Mouse (Mus musculus): ENCODE measurements around the gene Pga5. TPM values are rescaled to one million over a fixed set of nuclear protein-coding genes. Genes with fewer than 3 reads are reported as not detected.

Gene Pga5
- polyA plus RNA-seq, 1 experiment from 2014 or later = not detected

DNA sequence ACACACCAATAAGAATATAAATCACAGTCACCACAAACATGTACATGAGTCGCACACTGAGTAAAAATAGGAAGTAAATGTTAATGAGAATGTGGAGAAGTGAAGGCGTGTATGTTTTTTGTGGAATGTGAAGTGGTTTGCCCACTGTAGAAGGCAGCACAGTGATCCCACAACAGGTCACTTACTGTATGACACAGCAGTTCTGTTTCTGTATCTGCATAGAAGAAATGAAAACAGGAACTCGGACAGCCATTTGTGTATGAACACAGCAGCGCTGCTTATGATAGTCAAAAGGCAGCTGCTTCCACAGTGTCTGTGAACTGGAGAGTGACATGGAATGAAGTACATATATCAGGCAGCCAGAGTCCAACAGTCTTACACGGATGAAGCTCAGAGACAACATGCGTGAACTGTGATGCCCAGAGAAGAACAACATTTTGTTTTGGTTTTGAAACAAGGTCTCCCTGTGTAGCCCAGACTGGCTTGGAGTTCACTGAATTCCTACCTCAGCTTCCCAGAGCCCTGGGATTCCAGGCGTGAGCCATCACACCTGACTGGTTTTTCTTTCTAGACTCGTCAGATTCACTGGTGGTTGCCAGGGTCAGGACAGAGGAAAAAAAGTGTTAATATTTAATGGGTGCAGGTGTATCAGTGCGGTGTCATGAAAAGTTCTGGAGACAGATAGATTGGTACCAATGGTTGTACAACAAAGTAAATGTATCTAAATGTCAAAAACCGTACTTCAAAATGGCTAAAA lies 16.2 kb upstream of the Pga5 start:
- no peaks in the 10 kb centered on the region for H3K27me3 ChIP-seq (ENCODE audit: control insufficient read depth, insufficient read depth, low read depth, low read length)
- no peaks in the 10 kb centered on the region for H3K9me3 ChIP-seq (ENCODE audit: control insufficient read depth, low read length)
- H3K4me1 ChIP-seq (replicated peaks; ENCODE audit: control insufficient read depth, insufficient read depth, low read length) = peaks cover 46% of the 10 kb centered on the region
- ATAC-seq (ENCODE audit: low read depth) = no peak
- no peaks in the 10 kb centered on the region for H3K36me3 ChIP-seq (ENCODE audit: control insufficient read depth, insufficient read depth, low read length)
- no peak overlapping the region for H3K9ac ChIP-seq (ENCODE audit: low read length)
- H3K4me2 ChIP-seq (ENCODE audit: low read depth, low read length) = no peak overlapping the region
- no peak overlapping the region for H3K4me3 ChIP-seq (ENCODE audit: low read length)
- no peak overlapping the region for H3K27ac ChIP-seq (ENCODE audit: low read length)
- WGBS = 74% methylated on average over 10 of the region's 10 CpGs

DNA sequence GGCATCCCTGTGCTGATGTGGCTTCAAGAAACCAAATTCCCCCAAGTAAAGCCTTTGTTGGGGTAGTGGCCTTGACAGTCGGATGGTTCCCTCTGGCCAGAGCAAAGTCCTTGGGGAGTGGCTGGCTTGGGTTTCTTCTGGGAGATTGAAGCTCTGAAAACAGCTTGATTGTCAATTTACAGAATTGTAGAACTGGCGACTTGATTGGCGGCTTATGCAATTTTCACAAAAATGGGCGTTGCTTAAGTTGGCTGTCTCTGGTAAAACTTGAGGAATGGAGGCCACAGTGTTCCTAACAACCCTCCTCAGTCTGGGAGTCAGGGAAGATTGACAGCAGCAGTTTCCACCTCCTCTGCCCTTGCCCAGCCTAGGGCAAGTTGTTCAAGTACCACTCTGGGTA lies 14.5 kb upstream of the Pga5 start:
- no peak overlapping the region for H3K27ac ChIP-seq (ENCODE audit: low read length)
- ATAC-seq (ENCODE audit: low read depth) = no peak
- peaks cover 35% of the 10 kb centered on the region for H3K4me1 ChIP-seq (replicated peaks; ENCODE audit: control insufficient read depth, insufficient read depth, low read length)
- 89% methylated on average over 4 of the region's 4 CpGs for WGBS
- H3K4me3 ChIP-seq (ENCODE audit: low read length) = no peak overlapping the region
- H3K4me2 ChIP-seq (ENCODE audit: low read depth, low read length) = no peak overlapping the region
- H3K27me3 ChIP-seq (ENCODE audit: control insufficient read depth, insufficient read depth, low read depth, low read length) = no peaks in the 10 kb centered on the region
- H3K9ac ChIP-seq (ENCODE audit: low read length) = no peak overlapping the region
- no peaks in the 10 kb centered on the region for H3K9me3 ChIP-seq (ENCODE audit: control insufficient read depth, low read length)
- H3K36me3 ChIP-seq (ENCODE audit: control insufficient read depth, insufficient read depth, low read length) = no peaks in the 10 kb centered on the region

DNA sequence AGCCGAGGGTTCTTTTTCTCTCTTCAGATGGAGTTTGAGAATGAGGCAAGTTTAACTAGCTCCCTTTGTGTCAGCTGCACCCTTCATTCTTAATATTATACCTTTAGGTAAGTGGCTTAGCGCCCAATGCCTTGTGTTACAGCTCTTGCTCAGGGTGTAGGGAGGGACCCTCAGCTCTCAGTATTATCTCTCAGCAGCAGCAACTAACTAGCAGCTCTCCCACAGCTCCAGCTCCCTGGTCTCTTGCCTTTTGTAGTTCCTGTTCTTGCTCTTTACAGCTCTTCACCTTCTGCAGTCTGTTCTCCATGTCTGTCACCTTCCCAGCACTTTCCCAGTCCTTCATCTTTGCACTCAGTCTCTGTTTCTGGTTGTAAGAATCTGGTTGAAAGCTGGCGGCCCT lies 13.8 kb upstream of the Pga5 start:
- no peak overlapping the region for H3K27ac ChIP-seq (ENCODE audit: low read length)
- no peak overlapping the region for H3K4me2 ChIP-seq (ENCODE audit: low read depth, low read length)
- H3K27me3 ChIP-seq (ENCODE audit: control insufficient read depth, insufficient read depth, low read depth, low read length) = no peaks in the 10 kb centered on the region
- 68% methylated on average over 3 of the region's 3 CpGs for WGBS
- no peaks in the 10 kb centered on the region for H3K9me3 ChIP-seq (ENCODE audit: control insufficient read depth, low read length)
- H3K9ac ChIP-seq (ENCODE audit: low read length) = no peak overlapping the region
- no peaks in the 10 kb centered on the region for H3K36me3 ChIP-seq (ENCODE audit: control insufficient read depth, insufficient read depth, low read length)
- H3K4me3 ChIP-seq (ENCODE audit: low read length) = no peak overlapping the region
- H3K4me1 ChIP-seq (replicated peaks; ENCODE audit: control insufficient read depth, insufficient read depth, low read length) = peaks cover 31% of the 10 kb centered on the region
- ATAC-seq (ENCODE audit: low read depth) = no peak

DNA sequence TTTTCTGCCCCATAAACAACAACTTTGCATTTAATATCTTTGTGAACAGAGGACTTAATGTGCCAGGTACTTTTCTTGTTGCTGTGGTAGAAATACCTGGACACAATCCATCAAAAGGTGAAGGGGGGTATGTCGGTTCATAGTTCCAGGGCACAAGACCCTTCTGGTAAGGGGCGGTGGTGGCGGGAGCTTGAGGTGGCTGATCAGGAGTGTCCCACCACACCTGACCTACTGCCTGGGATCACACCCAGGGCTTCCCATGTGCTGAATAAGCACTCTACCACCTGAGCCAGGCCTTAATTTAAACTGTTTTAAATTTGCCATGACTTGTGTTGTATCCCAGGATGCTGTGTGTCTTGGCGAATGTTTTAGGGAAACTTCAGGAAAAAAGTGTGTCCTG lies 13.2 kb upstream of the Pga5 start:
- Histone ChIP-seq H3K27ac (ENCODE audit: low read length) (no peak overlapping the region), H3K27me3 (ENCODE audit: control insufficient read depth, insufficient read depth, low read depth, low read length) (no peaks in the 10 kb centered on the region), H3K36me3 (ENCODE audit: control insufficient read depth, insufficient read depth, low read length) (no peaks in the 10 kb centered on the region), H3K4me3 (ENCODE audit: low read length) (no peak overlapping the region), H3K9me3 (ENCODE audit: control insufficient read depth, low read length) (no peaks in the 10 kb centered on the region), H3K4me1 (replicated peaks; ENCODE audit: control insufficient read depth, insufficient read depth, low read length) (peaks cover 29% of the 10 kb centered on the region), H3K4me2 (ENCODE audit: low read depth, low read length) (no peak overlapping the region), H3K9ac (ENCODE audit: low read length) (no peak overlapping the region)
- ATAC-seq (ENCODE audit: low read depth) = no peak
- WGBS = 90% methylated on average over 4 of the region's 4 CpGs

DNA sequence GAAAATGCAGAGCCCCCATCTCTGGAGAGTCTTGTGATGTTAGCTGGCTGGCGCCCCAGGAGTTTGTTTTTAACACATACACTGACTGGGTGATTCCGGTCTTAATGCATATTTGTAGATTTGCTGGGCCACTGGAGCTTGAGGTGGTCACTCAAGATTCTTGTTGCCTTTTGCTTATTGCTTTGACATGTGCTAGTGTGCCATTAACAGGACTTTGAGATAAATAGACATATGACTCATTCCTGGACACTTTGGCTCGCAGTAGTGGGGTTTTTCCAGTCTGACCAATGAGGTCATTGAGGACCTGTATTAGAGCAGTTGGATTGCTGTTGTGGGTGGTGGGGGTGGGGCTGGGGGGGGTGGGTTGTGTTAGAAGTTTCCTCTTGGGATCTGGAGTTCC lies 12.5 kb upstream of the Pga5 start:
- ATAC-seq (ENCODE audit: low read depth) = no peak
- Histone ChIP-seq H3K9ac (ENCODE audit: low read length) (peak overlapping the region; percentile 88; the same call in 1 of the 2 replicates), H3K27me3 (ENCODE audit: control insufficient read depth, insufficient read depth, low read depth, low read length) (no peaks in the 10 kb centered on the region), H3K27ac (ENCODE audit: low read length) (peak overlapping the region; percentile 97; the same call in 1 of the 2 replicates), H3K36me3 (ENCODE audit: control insufficient read depth, insufficient read depth, low read length) (no peaks in the 10 kb centered on the region), H3K4me3 (ENCODE audit: low read length) (peak overlapping the region; percentile 81), H3K9me3 (ENCODE audit: control insufficient read depth, low read length) (no peaks in the 10 kb centered on the region), H3K4me2 (ENCODE audit: low read depth, low read length) (peak overlapping the region; percentile 63), H3K4me1 (replicated peaks; ENCODE audit: control insufficient read depth, insufficient read depth, low read length) (peaks cover 23% of the 10 kb centered on the region)
- WGBS = 37% methylated on average over 3 of the region's 3 CpGs

DNA sequence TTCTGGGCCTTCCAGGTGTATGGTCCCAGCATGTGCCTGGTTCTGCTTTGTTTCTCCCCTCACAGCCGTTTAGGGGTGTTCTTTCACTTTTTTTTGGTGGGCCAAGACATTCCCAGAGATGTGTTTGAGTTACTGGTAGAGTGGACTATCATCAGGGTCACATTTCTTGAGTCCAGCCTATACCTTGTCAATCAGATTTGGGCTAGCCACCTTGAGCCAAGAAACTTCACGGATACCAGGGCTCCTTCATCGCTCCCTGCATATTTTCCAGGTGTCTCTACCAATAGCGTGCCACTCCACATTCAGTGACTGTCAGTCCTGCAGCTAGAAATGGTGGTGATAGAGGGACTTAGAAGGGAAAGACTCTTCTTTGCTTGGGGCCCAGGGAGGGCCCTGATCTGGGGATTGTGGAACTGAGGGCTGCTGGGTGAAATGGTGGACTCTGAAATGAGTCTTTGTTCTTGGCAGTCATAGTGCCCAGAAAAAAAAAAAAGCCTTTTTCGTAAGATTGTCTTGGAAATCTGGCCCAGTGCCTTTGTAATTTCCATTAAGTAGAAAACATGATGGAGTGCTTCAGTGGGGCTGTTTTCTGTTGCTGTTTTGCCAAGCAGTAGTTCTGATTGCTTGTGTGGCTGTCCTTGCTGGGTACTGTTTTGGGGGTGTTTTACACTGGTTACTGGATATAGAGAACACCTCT lies 11.7 kb upstream of the Pga5 start:
- no peaks in the 10 kb centered on the region for H3K9me3 ChIP-seq (ENCODE audit: control insufficient read depth, low read length)
- no peak for ATAC-seq (ENCODE audit: low read depth)
- no peaks in the 10 kb centered on the region for H3K36me3 ChIP-seq (ENCODE audit: control insufficient read depth, insufficient read depth, low read length)
- H3K27me3 ChIP-seq (ENCODE audit: control insufficient read depth, insufficient read depth, low read depth, low read length) = no peaks in the 10 kb centered on the region
- H3K9ac ChIP-seq (ENCODE audit: low read length) = peak overlapping the region; percentile 88
- 27% methylated on average over 5 of the region's 5 CpGs for WGBS
- H3K4me1 ChIP-seq (replicated peaks; ENCODE audit: control insufficient read depth, insufficient read depth, low read length) = peaks cover 21% of the 10 kb centered on the region
- H3K4me2 ChIP-seq (ENCODE audit: low read depth, low read length) = peak overlapping the region; percentile 63
- peak overlapping the region; percentile 81 for H3K4me3 ChIP-seq (ENCODE audit: low read length)
- H3K27ac ChIP-seq (ENCODE audit: low read length) = peak overlapping the region; percentile 97

DNA sequence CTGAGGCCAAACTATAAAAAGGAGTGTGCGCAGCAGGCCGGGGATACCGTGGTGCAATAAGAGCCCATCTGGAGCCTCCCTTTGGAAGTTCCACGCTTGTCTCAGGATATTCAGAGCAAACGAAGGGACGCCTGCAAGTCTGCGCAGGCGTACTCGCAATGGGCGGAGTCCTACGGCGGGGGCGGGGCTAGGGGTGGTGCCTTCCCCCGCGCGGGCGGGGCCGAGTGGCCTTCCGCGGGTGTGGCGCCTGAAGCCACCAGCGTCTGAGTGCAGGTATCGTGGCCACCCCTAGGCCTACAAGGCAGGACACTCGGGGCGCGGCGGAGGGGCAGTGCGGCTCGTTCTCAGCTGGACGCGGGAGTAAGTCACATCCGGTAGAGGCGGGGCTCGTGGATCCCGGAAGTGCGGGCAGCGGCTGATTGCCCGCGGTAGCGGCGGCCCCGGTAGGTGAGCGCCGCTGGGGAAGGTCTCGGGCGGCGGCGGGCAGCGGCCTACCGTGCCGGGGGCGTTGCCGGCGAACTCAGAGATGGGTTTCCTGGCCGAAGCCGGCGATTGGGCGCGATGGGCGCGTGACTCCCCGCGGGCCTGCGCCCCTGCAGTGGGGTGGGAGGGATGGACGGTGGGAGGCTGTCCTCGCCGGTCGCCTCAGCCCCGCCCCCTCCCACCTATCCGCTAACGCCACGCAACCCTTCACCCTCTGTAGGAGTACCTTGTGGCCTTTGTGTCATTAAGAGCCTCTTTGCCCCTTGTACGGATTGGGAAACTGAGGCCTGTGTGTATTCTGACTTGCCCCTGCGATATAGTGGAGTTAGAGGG lies 10.9 kb upstream of the Pga5 start, which contains the start of gene Vps37c:
Gene Vps37c (plus strand): TSS at position 199 of the 816 bp plus-strand sequence.
- Histone ChIP-seq H3K4me2 (ENCODE audit: low read depth, low read length) (peak within 1 kb of the TSS; percentile 69), H3K9me3 (ENCODE audit: control insufficient read depth, low read length) (no peaks in the 10 kb centered on the region), H3K4me3 (ENCODE audit: low read length) (peak within 1 kb of the TSS; percentile 81), H3K27me3 (ENCODE audit: control insufficient read depth, insufficient read depth, low read depth, low read length) (no peaks in the 10 kb centered on the region), H3K9ac (ENCODE audit: low read length) (peak within 1 kb of the TSS; percentile 88), H3K36me3 (ENCODE audit: control insufficient read depth, insufficient read depth, low read length) (no peaks in the 10 kb centered on the region), H3K4me1 (replicated peaks; ENCODE audit: control insufficient read depth, insufficient read depth, low read length) (peaks cover 19% of the 10 kb centered on the region), H3K27ac (ENCODE audit: low read length) (peak within 1 kb of the TSS; percentile 97)
- ATAC-seq (ENCODE audit: low read depth) = peak; percentile 93
- under 1% methylated on average over 69 of the region's 74 CpGs for whole genome bisulfite sequencing

DNA sequence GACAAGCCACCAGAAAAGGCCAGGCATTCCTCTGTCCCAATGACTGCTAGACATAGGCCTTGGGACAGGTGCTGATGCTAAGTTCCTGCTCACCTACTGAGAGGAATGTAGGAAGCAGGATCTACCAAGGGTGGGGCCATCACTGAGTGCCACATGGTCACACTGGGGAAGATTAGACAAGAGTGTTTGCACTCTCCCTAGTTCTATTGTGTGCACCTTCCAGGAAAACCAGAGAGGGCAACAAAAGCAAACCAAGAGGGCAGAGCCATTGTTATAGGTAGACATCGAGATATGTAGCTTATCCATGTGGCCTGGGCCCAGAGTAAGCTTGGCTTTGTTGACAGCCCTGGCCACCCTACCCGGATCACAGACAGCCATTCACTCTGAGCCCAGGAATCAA lies 7.9 kb upstream of the Pga5 start:
- H3K9ac ChIP-seq (ENCODE audit: low read length) = no peak overlapping the region
- no peaks in the 10 kb centered on the region for H3K36me3 ChIP-seq (ENCODE audit: control insufficient read depth, insufficient read depth, low read length)
- H3K4me1 ChIP-seq (replicated peaks; ENCODE audit: control insufficient read depth, insufficient read depth, low read length) = peaks cover 17% of the 10 kb centered on the region
- no peak overlapping the region for H3K4me2 ChIP-seq (ENCODE audit: low read depth, low read length)
- no peak overlapping the region for H3K27ac ChIP-seq (ENCODE audit: low read length)
- H3K9me3 ChIP-seq (ENCODE audit: control insufficient read depth, low read length) = no peaks in the 10 kb centered on the region
- ATAC-seq (ENCODE audit: low read depth) = no peak
- H3K4me3 ChIP-seq (ENCODE audit: low read length) = no peak overlapping the region
- WGBS = 59% methylated on average over 2 of the region's 2 CpGs
- no peaks in the 10 kb centered on the region for H3K27me3 ChIP-seq (ENCODE audit: control insufficient read depth, insufficient read depth, low read depth, low read length)

DNA sequence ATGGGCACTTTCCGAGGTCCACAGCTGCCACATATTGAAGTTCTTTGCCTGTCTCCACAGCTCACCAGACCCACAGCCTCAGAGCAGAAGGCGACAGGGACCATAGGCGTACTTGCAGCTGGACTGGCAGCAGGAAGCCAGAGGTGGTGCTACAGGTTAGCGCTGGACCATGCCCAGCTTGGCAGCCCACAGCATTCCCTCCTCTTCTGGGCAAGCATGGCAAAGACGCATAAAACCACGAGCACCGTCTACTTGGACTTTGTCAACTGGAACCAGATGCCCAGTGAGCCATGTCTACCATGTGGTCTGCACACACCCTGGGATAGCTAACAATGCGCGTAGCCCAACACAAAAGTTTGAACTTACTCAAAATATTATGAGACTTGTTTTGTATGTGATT lies 7.2 kb upstream of the Pga5 start:
- WGBS = 88% methylated on average over 9 of the region's 9 CpGs
- no peak for ATAC-seq (ENCODE audit: low read depth)
- no peaks in the 10 kb centered on the region for H3K27me3 ChIP-seq (ENCODE audit: control insufficient read depth, insufficient read depth, low read depth, low read length)
- peaks cover 12% of the 10 kb centered on the region for H3K4me1 ChIP-seq (replicated peaks; ENCODE audit: control insufficient read depth, insufficient read depth, low read length)
- H3K4me2 ChIP-seq (ENCODE audit: low read depth, low read length) = no peak overlapping the region
- no peak overlapping the region for H3K9ac ChIP-seq (ENCODE audit: low read length)
- H3K4me3 ChIP-seq (ENCODE audit: low read length) = no peak overlapping the region
- H3K36me3 ChIP-seq (ENCODE audit: control insufficient read depth, insufficient read depth, low read length) = no peaks in the 10 kb centered on the region
- H3K27ac ChIP-seq (ENCODE audit: low read length) = no peak overlapping the region
- H3K9me3 ChIP-seq (ENCODE audit: control insufficient read depth, low read length) = no peaks in the 10 kb centered on the region

All from lung, embryonic 16.5 days (tissue).